Mouse (Mus musculus): ENCODE measurements around the gene Urb1. TPM values are rescaled to one million over a fixed set of nuclear protein-coding genes. Genes with fewer than 3 reads are reported as not detected.

Gene Urb1
- total and polyA plus RNA-seq, 2 experiments from 2014 or later, result 4.5 to 17.6 TPM

DNA sequence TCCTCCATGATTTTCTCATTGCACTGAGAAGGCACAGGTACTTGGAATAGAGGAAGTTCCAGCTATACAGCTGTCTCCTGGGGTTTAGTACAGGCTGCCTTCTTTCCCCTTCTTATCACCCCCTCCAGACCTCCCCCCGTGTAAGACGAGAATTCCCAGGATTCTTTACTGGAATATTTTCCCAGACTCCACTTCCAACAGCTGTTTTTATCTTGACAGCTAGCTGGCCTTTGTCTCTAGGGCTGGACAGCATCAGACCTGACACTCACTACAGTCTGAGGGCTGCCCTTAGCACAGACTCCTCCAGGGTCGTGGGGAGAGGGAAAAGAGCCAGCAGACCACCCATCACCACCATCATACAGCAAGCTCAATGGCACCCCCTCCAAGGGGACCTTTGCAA, 103.9 kb downstream of the Urb1 start:
- Histone ChIP-seq H3K27ac (no peak overlapping the region), H3K9ac (replicated peaks; ENCODE audit: low read length) (no peak overlapping the region), H3K27me3 (ENCODE audit: insufficient read depth, low read length) (no peaks in the 10 kb centered on the region), H3K36me3 (ENCODE audit: insufficient read depth, low read length) (no peaks in the 10 kb centered on the region), H3K9me3 (ENCODE audit: low read length) (no peaks in the 10 kb centered on the region), H3K4me3 (ENCODE audit: low read length) (no peak overlapping the region), H3K4me1 (ENCODE audit: insufficient read depth, low read length) (no peaks in the 10 kb centered on the region), H3K4me2 (ENCODE audit: low read depth, low read length) (no peak overlapping the region)
- DNase-seq (ENCODE audit: low spot score) (no peak), ATAC-seq (no peak)
- WGBS, result 53% methylated on average over 3 of the region's 3 CpGs
- TF ChIP-seq CTCF (IDR thresholded peaks at IDR 0.05; ENCODE audit: low read depth), result no peak

DNA sequence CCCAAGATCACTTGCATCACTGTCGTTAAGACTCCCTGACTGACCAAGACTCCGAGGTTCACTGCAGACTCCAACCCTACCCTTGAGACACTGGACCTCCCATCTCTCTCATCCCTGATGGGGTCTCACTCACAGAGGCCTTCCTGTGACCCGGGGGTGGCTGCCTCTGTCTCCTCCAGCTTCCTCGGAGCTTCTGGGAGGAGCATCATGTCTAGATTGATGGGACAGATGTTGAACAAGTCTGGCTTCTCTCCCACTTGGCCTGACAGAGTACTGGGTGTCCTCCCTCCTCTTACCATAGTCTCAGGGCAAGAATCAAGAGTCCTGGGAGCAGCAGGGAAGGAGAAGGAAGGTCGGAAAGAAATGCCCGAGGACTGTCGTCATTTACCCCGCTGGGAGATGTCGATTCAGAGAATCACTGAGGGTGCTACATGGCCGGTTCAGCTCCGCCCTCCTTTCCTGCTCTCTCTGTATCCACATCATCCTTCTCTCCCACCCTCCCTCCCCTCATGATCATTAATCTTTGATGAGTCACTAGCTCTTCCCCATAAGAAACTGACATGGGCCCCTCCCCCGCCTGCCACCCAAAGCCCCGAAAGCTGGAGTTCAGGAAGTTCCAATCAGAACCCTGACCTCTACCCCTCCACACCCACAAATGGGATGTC, 105.9 kb downstream of the Urb1 start:
- Histone ChIP-seq H3K9ac (replicated peaks; ENCODE audit: low read length) (no peak overlapping the region), H3K4me3 (ENCODE audit: low read length) (no peak overlapping the region), H3K4me1 (ENCODE audit: insufficient read depth, low read length) (no peaks in the 10 kb centered on the region), H3K27me3 (ENCODE audit: insufficient read depth, low read length) (no peaks in the 10 kb centered on the region), H3K27ac (no peak overlapping the region), H3K36me3 (ENCODE audit: insufficient read depth, low read length) (no peaks in the 10 kb centered on the region), H3K9me3 (ENCODE audit: low read length) (no peaks in the 10 kb centered on the region), H3K4me2 (ENCODE audit: low read depth, low read length) (no peak overlapping the region)
- 75% methylated on average over 13 of the region's 13 CpGs for WGBS
- TF ChIP-seq CTCF (IDR thresholded peaks at IDR 0.05; ENCODE audit: low read depth), result no peak
- DNase-seq (ENCODE audit: low spot score) (no peak), ATAC-seq (no peak)

DNA sequence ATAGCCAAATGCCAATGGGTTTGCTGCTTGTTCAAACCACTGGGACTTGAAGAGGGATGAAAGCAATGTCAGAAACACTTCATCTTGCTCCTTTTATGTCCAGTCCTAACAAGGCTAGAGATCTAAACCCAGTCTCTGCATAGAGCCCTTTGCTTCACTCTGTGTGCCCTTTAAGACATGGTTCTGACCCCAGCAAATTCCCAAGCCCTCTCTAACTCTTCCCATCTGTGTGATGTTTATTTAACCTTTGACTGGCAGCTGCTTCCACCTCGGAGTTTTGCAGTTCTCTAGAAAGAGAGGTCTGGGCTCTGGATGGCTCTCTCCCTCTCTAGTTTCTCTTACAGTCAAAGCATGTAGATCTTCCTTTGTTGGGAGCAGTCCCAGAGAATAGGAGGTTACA, 106.6 kb downstream of the Urb1 start:
- Histone ChIP-seq H3K9me3 (ENCODE audit: low read length) (no peaks in the 10 kb centered on the region), H3K4me3 (ENCODE audit: low read length) (no peak overlapping the region), H3K4me2 (ENCODE audit: low read depth, low read length) (no peak overlapping the region), H3K4me1 (ENCODE audit: insufficient read depth, low read length) (no peaks in the 10 kb centered on the region), H3K36me3 (ENCODE audit: insufficient read depth, low read length) (no peaks in the 10 kb centered on the region), H3K27me3 (ENCODE audit: insufficient read depth, low read length) (no peaks in the 10 kb centered on the region), H3K27ac (no peak overlapping the region), H3K9ac (replicated peaks; ENCODE audit: low read length) (no peak overlapping the region)
- TF ChIP-seq CTCF (IDR thresholded peaks at IDR 0.05; ENCODE audit: low read depth), result no peak
- no peak for ATAC-seq
- WGBS, result 26% methylated on average over 1 of the region's 1 CpGs
- no peak for DNase-seq (ENCODE audit: low spot score)

DNA sequence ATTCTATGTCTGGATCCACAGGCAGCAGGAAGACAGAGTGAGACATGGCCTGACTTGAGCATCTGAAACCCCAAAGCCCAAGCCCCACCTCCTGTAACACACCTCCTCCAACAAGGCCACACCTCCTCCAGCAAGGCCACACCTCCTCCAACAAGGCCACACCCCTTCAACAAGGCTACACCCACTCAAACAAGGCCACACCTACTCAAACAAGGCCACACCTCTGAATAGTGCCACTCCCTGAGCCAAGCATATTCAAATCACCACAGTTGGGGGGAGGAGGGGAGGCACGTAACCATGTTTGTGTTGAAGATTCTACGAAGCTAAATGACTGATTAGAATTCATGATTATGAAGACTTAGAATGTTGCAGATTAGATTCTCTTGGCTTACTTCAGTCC, 108.7 kb downstream of the Urb1 start:
- H3K9me3 ChIP-seq (ENCODE audit: low read length), result no peaks in the 10 kb centered on the region
- H3K27me3 ChIP-seq (ENCODE audit: insufficient read depth, low read length), result no peaks in the 10 kb centered on the region
- no peak overlapping the region for H3K9ac ChIP-seq (replicated peaks; ENCODE audit: low read length)
- 96% methylated on average over 2 of the region's 2 CpGs for WGBS
- no peak for DNase-seq (ENCODE audit: low spot score)
- ATAC-seq, result no peak
- H3K36me3 ChIP-seq (ENCODE audit: insufficient read depth, low read length), result no peaks in the 10 kb centered on the region
- no peaks in the 10 kb centered on the region for H3K4me1 ChIP-seq (ENCODE audit: insufficient read depth, low read length)
- no peak overlapping the region for H3K4me2 ChIP-seq (ENCODE audit: low read depth, low read length)
- no peak for TF ChIP-seq CTCF (IDR thresholded peaks at IDR 0.05; ENCODE audit: low read depth)
- no peak overlapping the region for H3K27ac ChIP-seq
- H3K4me3 ChIP-seq (ENCODE audit: low read length), result no peak overlapping the region

Other genes with a start within 250 kb of the Urb1 start
- 16.9 and 22.0 TPM in 2 replicates for gene Mis18a, start 83.0 kb downstream of the Urb1 start, total RNA-seq (2014; rRNA removed)
- 29.0 and 29.7 TPM in 2 replicates for gene Mis18a, start 83.0 kb downstream of the Urb1 start, polyA plus RNA-seq (2015; fragmentation: Nextera tagmentation; extraction: Ambion mirVana)
- 1.4 and 2.9 TPM in 2 replicates for gene Mrap, start 72.2 kb downstream of the Urb1 start, total RNA-seq (2014; rRNA removed)
- 1.3 and 1.6 TPM in 2 replicates for gene Mrap, start 72.2 kb downstream of the Urb1 start, polyA plus RNA-seq (2015; fragmentation: Nextera tagmentation; extraction: Ambion mirVana)
- gene Eva1c, start 16.3 kb upstream of the Urb1 start, total RNA-seq (2014; rRNA removed), result 2.3 and 9.4 TPM in 2 replicates
- 3.9 and 4.0 TPM in 2 replicates for gene Eva1c, start 16.3 kb upstream of the Urb1 start, polyA plus RNA-seq (2015; fragmentation: Nextera tagmentation; extraction: Ambion mirVana)
- 12.1 and 16.8 TPM in 2 replicates for gene Cfap298, start 124.7 kb upstream of the Urb1 start, total RNA-seq (2014; rRNA removed)
- gene Cfap298, start 124.7 kb upstream of the Urb1 start, polyA plus RNA-seq (2015; fragmentation: Nextera tagmentation; extraction: Ambion mirVana), result 61.1 and 67.2 TPM in 2 replicates
- 47.9 and 58.1 TPM in 2 replicates for gene Synj1, start 200.9 kb upstream of the Urb1 start, total RNA-seq (2014; rRNA removed)
- gene Synj1, start 200.9 kb upstream of the Urb1 start, polyA plus RNA-seq (2015; fragmentation: Nextera tagmentation; extraction: Ambion mirVana), result 42.4 and 50.5 TPM in 2 replicates
- 39.7 and 45.3 TPM in 2 replicates for gene Paxbp1, start 234.1 kb upstream of the Urb1 start, total RNA-seq (2014; rRNA removed)
- 22.8 and 27.2 TPM in 2 replicates for gene Paxbp1, start 234.1 kb upstream of the Urb1 start, polyA plus RNA-seq (2015; fragmentation: Nextera tagmentation; extraction: Ambion mirVana)

Measured in hindbrain, postnatal 0 days (tissue).